Mouse (Mus musculus): ENCODE measurements around the gene Nrros. TPM values are rescaled to one million over a fixed set of nuclear protein-coding genes. Genes with fewer than 3 reads are reported as not detected.
A peak's percentile ranks its signal among the peaks of the same experiment; 100 is the strongest.
"Not testable (repeated sequence)": the region's sequence is repeated elsewhere in the genome, so short reads cannot be mapped to it uniquely, and the experiment has no call there.

Nrros gene
- polyA plus RNA-seq, 1 experiment from 2014 or later = 22.6 TPM

DNA sequence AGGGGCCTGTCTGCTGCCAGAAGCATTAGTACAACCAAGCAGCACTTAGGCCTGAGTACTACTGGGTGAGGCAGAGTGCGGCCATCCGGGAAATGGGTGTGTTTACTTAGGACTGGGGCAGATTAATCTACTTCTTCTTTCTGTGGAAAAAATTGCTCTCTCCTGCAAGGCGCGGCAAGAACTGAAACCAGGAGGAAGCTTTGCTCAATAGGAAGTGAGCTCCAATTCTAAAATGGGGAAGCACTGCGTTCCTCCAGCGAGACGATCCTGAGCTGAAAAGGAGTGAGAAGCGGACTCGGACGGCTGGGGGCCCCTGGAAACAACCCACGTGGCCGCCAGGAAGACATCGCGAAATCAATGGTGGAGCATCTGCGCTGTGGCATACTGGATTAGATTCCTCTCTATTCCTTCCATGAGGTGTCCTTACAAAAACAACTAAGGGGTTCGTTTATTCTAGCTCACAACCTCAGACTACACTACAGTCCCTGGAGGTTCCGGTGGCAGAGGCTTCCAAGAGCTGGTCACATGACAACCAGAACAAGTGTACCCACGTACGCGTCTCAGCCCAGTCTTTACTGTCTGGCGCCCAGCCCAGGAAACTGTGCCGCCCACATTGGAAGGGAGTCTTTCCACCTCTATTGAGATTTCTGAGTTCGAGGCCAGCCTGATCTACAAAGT is 51.7 kb downstream of the Nrros start:
- H3K9me3 ChIP-seq (replicated peaks) = no peaks in the 10 kb centered on the region
- peak overlapping the region; percentile 48 for H3K27ac ChIP-seq
- 12% methylated on average over 23 of the region's 23 CpGs for WGBS (ENCODE audit: insufficient replicate concordance)
- peaks cover 34% of the 10 kb centered on the region for H3K4me1 ChIP-seq (replicated peaks)
- H3K36me3 ChIP-seq = no peaks in the 10 kb centered on the region
- H3K27me3 ChIP-seq = no peaks in the 10 kb centered on the region
- peak; percentile 36 for DNase-seq
- peak overlapping the region; percentile 64 for H3K4me2 ChIP-seq
- H3K9ac ChIP-seq = peak overlapping the region; percentile 54
- H3K4me3 ChIP-seq (replicated peaks) = peak overlapping the region; percentile 43
- ATAC-seq (ENCODE audit: low read depth) = peak; percentile 74

DNA sequence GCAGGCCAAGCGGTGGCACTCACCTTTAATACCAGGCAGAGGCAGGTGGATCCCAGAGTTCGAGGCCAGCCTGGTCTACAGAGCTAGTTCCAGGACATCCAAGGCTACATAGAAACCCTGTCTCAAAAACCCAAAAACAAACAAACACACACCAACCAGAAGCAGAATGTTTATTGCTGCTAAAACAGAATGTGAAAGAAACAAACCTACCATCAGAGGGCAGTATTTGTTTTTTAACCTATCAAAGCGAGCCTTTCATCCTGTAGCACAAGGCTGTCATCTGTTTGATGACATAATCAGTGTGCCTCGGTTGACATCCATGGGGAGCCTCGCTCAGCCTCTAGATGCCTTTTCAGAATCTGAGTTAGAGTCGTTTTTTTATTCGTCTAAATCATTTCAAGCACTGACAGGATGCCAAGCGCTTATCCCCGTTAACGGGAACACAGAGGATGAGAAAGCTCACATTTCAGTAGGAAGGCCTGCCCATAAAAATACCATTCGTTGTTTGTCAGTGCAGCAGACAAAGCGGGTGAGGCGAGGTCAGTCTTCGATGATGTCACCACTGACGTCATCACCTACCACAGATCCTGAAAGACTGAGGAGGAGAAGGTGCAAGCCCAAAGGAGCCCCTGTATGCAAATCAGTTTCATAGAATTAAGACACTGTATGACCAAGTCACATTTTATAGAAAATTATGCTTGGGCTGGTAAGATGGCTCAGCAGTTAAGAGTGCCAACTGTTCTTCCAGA is 54.3 kb downstream of the Nrros start:
- Histone ChIP-seq H3K9me3 (replicated peaks) (no peaks in the 10 kb centered on the region), H3K4me2 (no peak overlapping the region), H3K36me3 (peaks cover 6% of the 10 kb centered on the region; the same call in 1 of the 2 replicates), H3K4me1 (replicated peaks) (peaks cover 39% of the 10 kb centered on the region), H3K27ac (no peak overlapping the region), H3K9ac (no peak overlapping the region), H3K4me3 (replicated peaks) (no peak overlapping the region), H3K27me3 (no peaks in the 10 kb centered on the region)
- ATAC-seq (ENCODE audit: low read depth) (no peak), DNase-seq (no peak)
- 64% methylated on average over 15 of the region's 15 CpGs for WGBS (ENCODE audit: insufficient replicate concordance)

GRCm38 (mm10) chr16:32108578-32108977 is 56.8 kb downstream of the Nrros start:
- H3K27ac ChIP-seq = no peak overlapping the region
- WGBS (ENCODE audit: insufficient replicate concordance) = 30% methylated on average over 2 of the region's 2 CpGs

DNA sequence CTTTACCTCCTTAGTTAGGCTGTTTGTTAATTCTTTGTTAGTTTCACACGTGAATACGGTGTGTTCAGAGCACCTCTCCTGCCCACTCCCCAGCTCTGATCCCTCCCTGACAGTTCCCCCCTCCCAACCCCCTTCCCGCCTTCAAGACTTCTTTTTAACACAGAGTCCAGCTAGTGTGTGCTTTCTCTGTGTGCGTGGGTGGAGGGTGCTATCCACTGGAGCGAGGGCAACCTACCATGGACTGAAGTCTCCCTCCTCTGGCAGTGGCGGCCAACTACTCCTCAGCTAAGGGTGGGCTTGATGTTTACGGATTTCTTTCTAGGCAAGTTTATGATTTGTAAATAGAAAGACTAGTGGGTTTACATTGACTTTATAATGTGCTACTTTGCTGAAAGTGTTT is 57.2 kb downstream of the Nrros start:
- no peak for DNase-seq
- Histone ChIP-seq H3K4me3 (replicated peaks) (no peak overlapping the region), H3K36me3 (peaks cover 6% of the 10 kb centered on the region; the same call in 1 of the 2 replicates), H3K9ac (no peak overlapping the region), H3K4me1 (replicated peaks) (peaks cover 13% of the 10 kb centered on the region), H3K27ac (0 out of 2 replicates have a peak overlapping the region, but pooled peaks have one; percentile 2), H3K9me3 (replicated peaks) (no peaks in the 10 kb centered on the region), H3K27me3 (no peaks in the 10 kb centered on the region), H3K4me2 (no peak overlapping the region)
- 43% methylated on average over 7 of the region's 7 CpGs for WGBS (ENCODE audit: insufficient replicate concordance)
- no peak for ATAC-seq (ENCODE audit: low read depth)

More at GRCm38 (mm10) chr16:32108578-32108977, 56.8 kb downstream of the Nrros start:
- H3K9me3 ChIP-seq (replicated peaks) = no peaks in the 10 kb centered on the region
- no peaks in the 10 kb centered on the region for H3K27me3 ChIP-seq
- H3K4me3 ChIP-seq (replicated peaks) = no peak overlapping the region
- peaks cover 17% of the 10 kb centered on the region for H3K4me1 ChIP-seq (replicated peaks)
- no peak overlapping the region for H3K4me2 ChIP-seq
- H3K36me3 ChIP-seq = peaks cover 6% of the 10 kb centered on the region; the same call in 1 of the 2 replicates
- H3K9ac ChIP-seq = no peak overlapping the region
- no peak for ATAC-seq (ENCODE audit: low read depth)
- no peak for DNase-seq

- ATAC-seq (ENCODE audit: low read depth) (no peak), DNase-seq (no peak)
- H3K4me2 ChIP-seq = no peak overlapping the region
- no peak overlapping the region for H3K9ac ChIP-seq
- no peak overlapping the region for H3K4me3 ChIP-seq (replicated peaks)
- WGBS (ENCODE audit: insufficient replicate concordance) = 23% methylated on average over 12 of the region's 12 CpGs
- peak overlapping the region; percentile 32; the same call in 1 of the 2 replicates for H3K27ac ChIP-seq
- peaks cover 6% of the 10 kb centered on the region; the same call in 1 of the 2 replicates for H3K36me3 ChIP-seq
- no peaks in the 10 kb centered on the region for H3K27me3 ChIP-seq
- H3K4me1 ChIP-seq (replicated peaks) = peaks cover 10% of the 10 kb centered on the region; the same call in 1 of the 2 replicates
- H3K9me3 ChIP-seq (replicated peaks) = no peaks in the 10 kb centered on the region
These were observed 57.9 kb downstream of the Nrros start for GRCm38 (mm10) chr16:32107342-32108045.

GRCm38 (mm10) chr16:32105698-32106097 is 59.7 kb downstream of the Nrros start:
- ATAC-seq (ENCODE audit: low read depth) = no peak
- Histone ChIP-seq H3K9ac (no peak overlapping the region), H3K4me2 (no peak overlapping the region)

DNA sequence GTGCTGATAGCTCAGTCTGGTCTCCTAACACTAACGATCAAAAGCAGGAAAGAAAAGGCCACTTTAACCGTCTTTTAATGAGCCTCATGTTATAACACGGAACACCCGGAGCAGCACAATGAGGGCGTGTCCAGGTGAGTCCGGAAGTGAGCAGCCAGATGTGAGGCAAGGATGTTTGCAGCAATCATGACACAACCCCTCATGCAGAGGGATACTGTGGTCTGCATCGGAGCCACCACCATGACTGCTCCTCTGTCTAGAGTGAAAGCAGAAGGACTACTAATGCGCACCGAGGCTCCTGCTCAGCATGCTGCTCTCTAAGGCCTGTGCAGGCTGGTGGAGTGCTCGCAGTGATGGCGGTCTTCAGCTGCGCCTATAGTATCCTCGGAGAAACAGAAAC is 63.1 kb downstream of the Nrros start:
- no peaks in the 10 kb centered on the region for H3K27me3 ChIP-seq
- no peak overlapping the region for H3K9ac ChIP-seq
- DNase-seq (no peak), ATAC-seq (ENCODE audit: low read depth) (no peak)
- no peak overlapping the region for H3K4me2 ChIP-seq
- peaks cover 6% of the 10 kb centered on the region; the same call in 1 of the 2 replicates for H3K36me3 ChIP-seq
- no peaks in the 10 kb centered on the region for H3K9me3 ChIP-seq (replicated peaks)
- no peak overlapping the region for H3K4me3 ChIP-seq (replicated peaks)
- WGBS (ENCODE audit: insufficient replicate concordance) = 79% methylated on average over 13 of the region's 13 CpGs
- no peak overlapping the region for H3K27ac ChIP-seq
- H3K4me1 ChIP-seq (replicated peaks) = peaks cover 21% of the 10 kb centered on the region

More at GRCm38 (mm10) chr16:32105698-32106097, 59.7 kb downstream of the Nrros start:
- Histone ChIP-seq H3K4me3 (replicated peaks) (no peak overlapping the region), H3K4me1 (replicated peaks) (peaks cover 10% of the 10 kb centered on the region; the same call in 1 of the 2 replicates), H3K36me3 (peaks cover 6% of the 10 kb centered on the region; the same call in 1 of the 2 replicates), H3K27me3 (no peaks in the 10 kb centered on the region), H3K9me3 (replicated peaks) (no peaks in the 10 kb centered on the region), H3K27ac (no peak overlapping the region)
- WGBS (ENCODE audit: insufficient replicate concordance) = 78% methylated on average over 1 of the region's 1 CpGs
- DNase-seq = no peak

- peak; percentile 95 for ATAC-seq (ENCODE audit: low read depth)
- H3K9ac ChIP-seq = peak within 1 kb of the TSS; percentile 91
These were observed 65.7 kb downstream of the Nrros start, which contains the start of the genes Pigx and Cep19 for GRCm38 (mm10) chr16:32099638-32100150. Gene Pigx, minus strand, starts transcription at chr16:32099740. Gene Cep19, plus strand, starts transcription at chr16:32099800.

GRCm38 (mm10) chr16:32098897-32099637 is 66.3 kb downstream of the Nrros start:
- Histone ChIP-seq H3K4me2 (peak overlapping the region; percentile 98), H3K4me3 (replicated peaks) (peak overlapping the region; percentile 93), H3K27ac (peak overlapping the region; percentile 80), H3K27me3 (no peaks in the 10 kb centered on the region), H3K9ac (peak overlapping the region; percentile 91), H3K4me1 (replicated peaks) (peaks cover 18% of the 10 kb centered on the region), H3K9me3 (replicated peaks) (no peaks in the 10 kb centered on the region), H3K36me3 (0 out of 2 replicates have a peak, but pooled peaks cover 6% of the 10 kb centered on the region)
- WGBS (ENCODE audit: insufficient replicate concordance) = under 1% methylated on average over 39 of the region's 39 CpGs
- DNase-seq = no peak
- peak; percentile 73 for ATAC-seq (ENCODE audit: low read depth)

More at GRCm38 (mm10) chr16:32099638-32100150, 65.7 kb downstream of the Nrros start, which contains the start of the genes Pigx and Cep19:
- H3K36me3 ChIP-seq = 0 out of 2 replicates have a peak, but pooled peaks cover 4% of the 10 kb centered on the region
- H3K4me2 ChIP-seq = peak within 1 kb of the TSS; percentile 98
- H3K27ac ChIP-seq = peak within 1 kb of the TSS; percentile 80
- peaks cover 18% of the 10 kb centered on the region for H3K4me1 ChIP-seq (replicated peaks)
- peak within 1 kb of the TSS; percentile 93 for H3K4me3 ChIP-seq (replicated peaks)
- peak; percentile 87 for DNase-seq
- WGBS (ENCODE audit: insufficient replicate concordance) = under 1% methylated on average over 34 of the region's 34 CpGs
- H3K27me3 ChIP-seq = no peaks in the 10 kb centered on the region
- no peaks in the 10 kb centered on the region for H3K9me3 ChIP-seq (replicated peaks)

DNA sequence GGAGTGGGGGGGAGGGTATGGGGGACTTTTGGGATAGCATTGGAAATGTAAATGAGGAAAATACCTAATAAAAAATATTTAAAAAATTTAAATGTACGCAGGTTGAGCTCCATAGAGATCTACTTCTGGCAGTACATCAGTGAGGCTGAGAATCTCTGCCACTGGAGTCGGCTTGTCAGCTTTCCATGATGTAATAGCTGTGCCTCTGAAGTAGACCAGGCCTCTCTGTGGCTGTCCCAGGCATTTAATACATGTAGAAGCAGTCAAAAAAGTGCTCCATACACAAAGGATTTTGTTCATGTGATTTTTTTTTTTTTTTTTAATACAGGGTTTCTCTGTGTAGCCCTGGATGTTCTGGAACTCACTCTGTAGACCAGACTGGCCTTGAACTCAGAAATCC is 67.6 kb downstream of the Nrros start:
- H3K9me3 ChIP-seq (replicated peaks); H3K36me3 ChIP-seq; H3K27ac ChIP-seq; DNase-seq; H3K9ac ChIP-seq; H3K27me3 ChIP-seq; H3K4me3 ChIP-seq (replicated peaks); H3K4me2 ChIP-seq; ATAC-seq (ENCODE audit: low read depth): not testable (repeated sequence)
- WGBS (ENCODE audit: insufficient replicate concordance) = 77% methylated on average over 2 of the region's 2 CpGs
- peaks cover 18% of the 10 kb centered on the region for H3K4me1 ChIP-seq (replicated peaks)
